Comparison of ENCODE assay signal across 27 mouse cellular contexts in genomic region chr7:36097054-36097453, GRCm38 (mm10).
A peak's percentile ranks its signal among the peaks of the same experiment; 100 is the strongest.
DNase-seq lines count a peak whose midpoint lies in the region; ATAC-seq and TF ChIP-seq lines count a peak whose summit lies in the region.
"Had no signal": no experiment of that assay in that cellular context is flagged by ENCODE, and none has a peak within 500 bp of the region (broad histone marks: within the 10 kb centered on the region; RNA-seq: fewer than 3 reads in every experiment).

No protein-coding gene starts in this region.

- no peak overlapping the region for H3K4me3 ChIP-seq in limb, embryonic 13.5 days
- no peak overlapping the region for H3K4me3 ChIP-seq in limb, embryonic 10.5 days
- no peak overlapping the region for H3K4me3 ChIP-seq in lung, embryonic 15.5 days
- H3K4me3 ChIP-seq in lung, postnatal 0 days (ENCODE audit: low read depth, low read length), result no peak overlapping the region
- H3K4me3 ChIP-seq in C2C12 (ENCODE audit: insufficient read depth, poor library complexity, severe bottlenecking), result no peak overlapping the region
- no peak overlapping the region for H3K4me3 ChIP-seq in heart, embryonic 12.5 days
- H3K4me3 ChIP-seq: embryonic facial prominence, embryonic 13.5 days; embryonic facial prominence, embryonic 15.5 days; erythroblast, embryonic 14.5 days; forebrain, embryonic 10.5 days; forebrain, embryonic 12.5 days had no signal

- TF ChIP-seq EP300 in lung, postnatal 0 days (IDR thresholded peaks at IDR 0.05), result no peak

- 66% methylated on average over 4 of the region's 4 CpGs for WGBS in limb, embryonic 13.5 days
- 89% methylated on average over 4 of the region's 4 CpGs for WGBS in limb, embryonic 10.5 days
- 90% methylated on average over 4 of the region's 4 CpGs for WGBS in lung, embryonic 15.5 days
- 90% methylated on average over 4 of the region's 4 CpGs for WGBS in lung, postnatal 0 days
- 75% methylated on average over 4 of the region's 4 CpGs for WGBS in heart, embryonic 12.5 days

- no peak for DNase-seq in limb, embryonic 10.5 days (ENCODE audit: low spot score)
- DNase-seq in lung, postnatal 0 days (ENCODE audit: low spot score), result no peak
- peak; percentile 49 for DNase-seq in Muller cell, postnatal 12 days (ENCODE audit: inconsistent ontology term)
- no peak for DNase-seq in cerebellum, postnatal 25 days
- DNase-seq: adrenal gland, adult 8-10 months; adrenal gland, postnatal 14 days; adrenal gland, postnatal 36 days; cerebellum, adult 11-12 months; cerebellum, adult 2 months; cerebellum, adult 9-10 months; cerebellum, postnatal 10 days; cerebellum, postnatal 36 days; embryo, embryonic 11 days had no signal

- ATAC-seq in limb, embryonic 13.5 days (ENCODE audit: low FRiP score, low read depth), result peak; percentile 34; the same call in 1 of the 2 replicates
- ATAC-seq in lung, embryonic 15.5 days (ENCODE audit: borderline replicate concordance, extremely low read depth, low FRiP score, low TSS enrichment), result no peak
- no peak for ATAC-seq in lung, postnatal 0 days
- no peak for ATAC-seq in heart, embryonic 12.5 days (ENCODE audit: insufficient number of reproducible peaks, low FRiP score)
- ATAC-seq: CD4-positive, CD25-positive, alpha-beta regulatory T cell, adult 4 months; forebrain, embryonic 14.5 days; forebrain, embryonic 16.5 days had no signal

- no peaks in the 10 kb centered on the region for H3K9me3 ChIP-seq in limb, embryonic 13.5 days
- no peaks in the 10 kb centered on the region for H3K9me3 ChIP-seq in limb, embryonic 10.5 days (replicated peaks)
- H3K9me3 ChIP-seq in lung, embryonic 15.5 days, result no peaks in the 10 kb centered on the region
- H3K9me3 ChIP-seq in lung, postnatal 0 days (ENCODE audit: low read length), result no peaks in the 10 kb centered on the region
- H3K9me3 ChIP-seq in heart, embryonic 12.5 days (replicated peaks), result no peaks in the 10 kb centered on the region
- H3K9me3 ChIP-seq: embryonic facial prominence, embryonic 13.5 days; embryonic facial prominence, embryonic 15.5 days; forebrain, embryonic 10.5 days; forebrain, embryonic 12.5 days had no signal

- no peaks in the 10 kb centered on the region for H3K36me3 ChIP-seq in limb, embryonic 13.5 days
- H3K36me3 ChIP-seq in limb, embryonic 10.5 days, result no peaks in the 10 kb centered on the region
- no peaks in the 10 kb centered on the region for H3K36me3 ChIP-seq in lung, embryonic 15.5 days
- H3K36me3 ChIP-seq in lung, postnatal 0 days (ENCODE audit: insufficient read depth, low read length), result no peaks in the 10 kb centered on the region
- H3K36me3 ChIP-seq in C2C12 (ENCODE audit: control insufficient read depth, insufficient read depth), result no peaks in the 10 kb centered on the region
- H3K36me3 ChIP-seq in heart, embryonic 12.5 days, result no peaks in the 10 kb centered on the region
- H3K36me3 ChIP-seq: embryonic facial prominence, embryonic 13.5 days; embryonic facial prominence, embryonic 15.5 days; forebrain, embryonic 10.5 days; forebrain, embryonic 12.5 days; G1E had no signal

- no peak overlapping the region for H3K4me2 ChIP-seq in limb, embryonic 13.5 days (replicated peaks)
- H3K4me2 ChIP-seq in lung, embryonic 15.5 days, result no peak overlapping the region
- H3K4me2 ChIP-seq in lung, postnatal 0 days (replicated peaks; ENCODE audit: low read depth, low read length), result no peak overlapping the region
- no peak overlapping the region for H3K4me2 ChIP-seq in heart, embryonic 12.5 days
- H3K4me2 ChIP-seq: embryonic facial prominence, embryonic 13.5 days; embryonic facial prominence, embryonic 15.5 days; forebrain, embryonic 12.5 days had no signal

- H3K4me1 ChIP-seq in limb, embryonic 13.5 days, result peaks cover 15% of the 10 kb centered on the region
- H3K4me1 ChIP-seq in limb, embryonic 10.5 days, result peaks cover 19% of the 10 kb centered on the region
- H3K4me1 ChIP-seq in lung, embryonic 15.5 days, result peaks cover 26% of the 10 kb centered on the region
- no peaks in the 10 kb centered on the region for H3K4me1 ChIP-seq in lung, postnatal 0 days (ENCODE audit: insufficient read depth, low read depth, low read length)
- H3K4me1 ChIP-seq in heart, embryonic 12.5 days (replicated peaks), result no peaks in the 10 kb centered on the region
- H3K4me1 ChIP-seq: forebrain, embryonic 10.5 days; forebrain, embryonic 12.5 days had no signal

- no peak overlapping the region for H3K9ac ChIP-seq in limb, embryonic 13.5 days
- no peak overlapping the region for H3K9ac ChIP-seq in lung, embryonic 15.5 days
- H3K9ac ChIP-seq in lung, postnatal 0 days (replicated peaks; ENCODE audit: low read depth), result no peak overlapping the region
- H3K9ac ChIP-seq in heart, embryonic 12.5 days, result no peak overlapping the region
- H3K9ac ChIP-seq: embryonic facial prominence, embryonic 13.5 days; embryonic facial prominence, embryonic 15.5 days; forebrain, embryonic 12.5 days had no signal

- H3K27me3 ChIP-seq in limb, embryonic 13.5 days, result no peaks in the 10 kb centered on the region
- no peaks in the 10 kb centered on the region for H3K27me3 ChIP-seq in limb, embryonic 10.5 days (ENCODE audit: low read depth, poor library complexity, severe bottlenecking)
- no peaks in the 10 kb centered on the region for H3K27me3 ChIP-seq in lung, embryonic 15.5 days
- H3K27me3 ChIP-seq in lung, postnatal 0 days (replicated peaks; ENCODE audit: insufficient read depth, low read length), result no peaks in the 10 kb centered on the region
- no peaks in the 10 kb centered on the region for H3K27me3 ChIP-seq in C2C12 (ENCODE audit: control insufficient read depth, insufficient read depth, insufficient read length)
- no peaks in the 10 kb centered on the region for H3K27me3 ChIP-seq in heart, embryonic 12.5 days (replicated peaks)
- H3K27me3 ChIP-seq: CH12.LX; embryonic facial prominence, embryonic 13.5 days; embryonic facial prominence, embryonic 15.5 days; forebrain, embryonic 12.5 days had no signal

- no peaks in the 10 kb centered on the region for H3K79me2 ChIP-seq in C2C12 (ENCODE audit: control insufficient read depth, insufficient read depth)

- H3K27ac ChIP-seq in limb, embryonic 13.5 days, result no peak overlapping the region
- H3K27ac ChIP-seq in limb, embryonic 10.5 days, result no peak overlapping the region
- 0 out of 2 replicates have a peak overlapping the region, but pooled peaks have one; percentile 19 for H3K27ac ChIP-seq in lung, embryonic 15.5 days
- no peak overlapping the region for H3K27ac ChIP-seq in lung, postnatal 0 days (ENCODE audit: low read length)
- H3K27ac ChIP-seq in heart, embryonic 12.5 days (ENCODE audit: poor library complexity, severe bottlenecking), result no peak overlapping the region
- H3K27ac ChIP-seq: embryonic facial prominence, embryonic 13.5 days; embryonic facial prominence, embryonic 15.5 days; forebrain, embryonic 10.5 days; forebrain, embryonic 12.5 days had no signal

- no peak for TF ChIP-seq CTCF in lung, postnatal 0 days (IDR thresholded peaks at IDR 0.05)
- TF ChIP-seq CTCF in C2C12 (IDR thresholded peaks at IDR 0.05; ENCODE audit: control insufficient read depth, insufficient read depth, insufficient read length), result no peak

- H3K79me3 ChIP-seq in C2C12 (ENCODE audit: low read depth), result no peaks in the 10 kb centered on the region

- no peak overlapping the region for H3ac ChIP-seq in C2C12 (ENCODE audit: control insufficient read depth, insufficient read length, low read depth)

TF ChIP-seq in C2C12, 6 proteins besides CTCF, POLR2A, EP300 and RAD21:
- TF ChIP-seq MYOD1 (IDR thresholded peaks at IDR 0.05; ENCODE audit: control insufficient read depth, insufficient read length, low read depth) (peak; percentile 63), MYOG (IDR thresholded peaks at IDR 0.05; ENCODE audit: control insufficient read depth, extremely low read depth, insufficient read length) (no peak), FOSL1 (IDR thresholded peaks at IDR 0.05; ENCODE audit: insufficient read depth, low read length, poor library complexity, severe bottlenecking) (no peak), USF1 (IDR thresholded peaks at IDR 0.05; ENCODE audit: low read depth) (no peak), MAX (IDR thresholded peaks at IDR 0.05) (no peak), CEBPB (IDR thresholded peaks at IDR 0.05; ENCODE audit: low read depth) (no peak)
